Mouse (Mus musculus): ENCODE results near the gene Ubxn11. TPM values are rescaled to one million over a fixed set of nuclear protein-coding genes. Genes with fewer than 3 reads are reported as not detected.

The Ubxn11 gene
- total RNA-seq, 2 experiments from 2014 or later: 2.0 to 2.3 TPM

Other genes with a start within 250 kb of the Ubxn11 start
- 1 to 10 TPM; 9.1 to 9.3 TPM for gene Rps6ka1, start 214.8 kb upstream of the Ubxn11 start, total RNA-seq (2021)
- 100 to 1,000 TPM; 254 to 266 TPM for gene Hmgn2, start 133.9 kb upstream of the Ubxn11 start, total RNA-seq (2021)
- 10 to 100 TPM; 31.4 to 33.9 TPM for gene Dhdds, start 101.7 kb upstream of the Ubxn11 start, total RNA-seq (2021)
- not detected for gene Lin28a, start 83.7 kb upstream of the Ubxn11 start, total RNA-seq (2021)
- gene Zfp683, start 48.7 kb upstream of the Ubxn11 start, total RNA-seq (2021): not detected
- gene Crybg2, start 41.8 kb upstream of the Ubxn11 start, total RNA-seq (2021): not detected
- gene Cd52, start 7.5 kb upstream of the Ubxn11 start, total RNA-seq (2021): 1 to 10 TPM; 3.4 to 6.5 TPM
- 10 to 100 TPM; 69.9 to 74.6 TPM for gene Sh3bgrl3, start 26.2 kb downstream of the Ubxn11 start, total RNA-seq (2021)
- gene Cep85, start 84.5 kb downstream of the Ubxn11 start, total RNA-seq (2021): 10 to 100 TPM; 29.9 to 32.0 TPM
- gene Gm7534, start 100.4 kb downstream of the Ubxn11 start, total RNA-seq (2021): not detected
- not detected for gene Catsper4, start 124.8 kb downstream of the Ubxn11 start, total RNA-seq (2021)
- 1 to 10 TPM; 2.3 to 4.4 TPM for gene Cnksr1, start 135.8 kb downstream of the Ubxn11 start, total RNA-seq (2021)
- not detected for gene E130218I03Rik, start 141.1 kb downstream of the Ubxn11 start, total RNA-seq (2021)
- 1 to 10 TPM; 3.7 to 4.0 TPM for gene Zfp593, start 143.0 kb downstream of the Ubxn11 start, total RNA-seq (2021)
- not detected for gene Gm30191, start 144.4 kb downstream of the Ubxn11 start, total RNA-seq (2021)
- 10 to 100 TPM; 13.5 to 15.2 TPM for gene Grrp1, start 151.5 kb downstream of the Ubxn11 start, total RNA-seq (2021)
- gene Pdik1l, start 185.3 kb downstream of the Ubxn11 start, total RNA-seq (2021): 10 to 100 TPM in 1 of 2 experiments, 1 to 10 TPM in 1; 7.5 to 10.3 TPM
- gene Trim63, start 212.6 kb downstream of the Ubxn11 start, total RNA-seq (2021): 100 to 1,000 TPM; 238 to 242 TPM
- gene Slc30a2, start 240.6 kb downstream of the Ubxn11 start, total RNA-seq (2021): under 1 TPM; 0.12 to 0.69 TPM